Mouse (Mus musculus): ENCODE results near the gene Relb.

DNA sequence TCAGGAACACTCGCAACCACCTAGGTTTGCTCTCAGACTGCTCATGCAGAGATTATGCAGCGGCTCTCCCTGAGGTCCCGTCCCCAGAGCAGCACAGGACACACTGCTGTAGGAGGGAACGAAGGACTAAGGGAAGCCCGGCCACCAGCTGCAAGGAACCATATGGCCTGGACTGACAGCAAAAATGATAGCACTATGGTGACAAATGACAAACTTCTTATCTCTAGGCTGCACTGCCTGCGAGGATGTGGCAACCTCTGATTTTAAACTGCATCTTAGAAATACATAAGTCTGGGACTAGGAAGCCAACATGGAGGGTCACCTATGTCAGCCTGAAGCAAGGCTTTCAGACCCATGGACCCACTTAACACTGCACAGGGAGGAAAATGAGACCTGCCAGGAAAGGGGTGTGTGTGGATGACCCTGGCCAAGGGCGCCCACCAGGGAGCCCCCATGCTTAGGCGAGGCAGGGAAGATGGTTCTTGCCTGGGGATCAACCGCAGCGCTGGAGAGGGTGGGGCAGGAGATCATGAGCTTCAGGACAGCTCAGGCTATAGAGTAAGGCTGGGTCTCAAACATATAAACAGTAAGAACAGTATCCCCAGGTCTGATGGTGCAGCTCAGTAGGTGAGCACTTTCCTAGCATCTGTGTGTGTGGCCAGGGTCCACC, 36.0 kb downstream of the Relb start:
- no peak for TF ChIP-seq MAFK (IDR thresholded peaks at IDR 0.05; ENCODE audit: insufficient read depth, low read depth, low read length)
- no peak for TF ChIP-seq CHD2 (IDR thresholded peaks at IDR 0.05; ENCODE audit: low read depth, low read length)
- TF ChIP-seq HCFC1 (IDR thresholded peaks at IDR 0.05; ENCODE audit: borderline replicate concordance, insufficient read depth, low read length): no peak
- no peak for TF ChIP-seq ZC3H11A (IDR thresholded peaks at IDR 0.05; ENCODE audit: borderline replicate concordance, low read depth, low read length)
